Mouse (Mus musculus) gastrocnemius, postnatal 10 days (tissue): Measurements from ENCODE around the gene Prl2a1. TPM values are rescaled to one million over a fixed set of nuclear protein-coding genes. Genes with fewer than 3 reads are reported as not detected.
"Not testable (repeated sequence)": the region's sequence is repeated elsewhere in the genome, so short reads cannot be mapped to it uniquely, and the experiment has no call there.

Experiments
- DNase-seq: peaks from one replicate; pipeline ENCODE4 v3.0.0; 2021; ENCODE audit warnings: mixed read lengths
- long read RNA-seq, 2 experiments: library from polyadenylated mRNA; stranded (forward); transcript quantifications; one replicate each; pipeline ENCODE4 v2.0.0; 2021
- total RNA-seq, 2 experiments: library from RNA; stranded (reverse); gene quantifications; 2 replicates each; pipeline ENCODE4 v1.2.3; 2021

The Prl2a1 gene
- total RNA-seq: not detected
- long read RNA-seq, experiment 1: 0 reads
- long read RNA-seq, experiment 2: 0 reads

GRCm38 (mm10) chr13:27801354-27801753 is at the start of gene Prl2a1:
Gene Prl2a1, plus strand, starts transcription at chr13:27801654.
- no peak for DNase-seq

GRCm38 (mm10) chr13:27780704-27781103 is 20.8 kb upstream of the Prl2a1 start, which contains the start of gene Prl7c1:
Gene Prl7c1, minus strand, starts transcription at chr13:27780804.
- DNase-seq: not testable (repeated sequence)

GRCm38 (mm10) chr13:27799303-27799702 is 2.2 kb upstream of the Prl2a1 start:
- no peak for DNase-seq

- no peak for DNase-seq
These were observed 1.3 kb downstream of the Prl2a1 start for GRCm38 (mm10) chr13:27802765-27803164.

GRCm38 (mm10) chr13:27849042-27849441 is 47.6 kb downstream of the Prl2a1 start, which contains the start of gene Prl2c1:
Gene Prl2c1, plus strand, starts transcription at chr13:27849342.
- no peak for DNase-seq

Other genes starting within 250 kb of the Prl2a1 start
- gene Prl8a9, start 237.0 kb upstream of the Prl2a1 start, total RNA-seq: not detected
- not detected for gene Prl8a1, start 219.5 kb upstream of the Prl2a1 start, total RNA-seq
- gene Prl7b1, start 191.1 kb upstream of the Prl2a1 start, total RNA-seq: not detected
- gene Prl7a1, start 159.2 kb upstream of the Prl2a1 start, total RNA-seq: not detected
- gene Prl7a2, start 133.6 kb upstream of the Prl2a1 start, total RNA-seq: not detected
- not detected for gene Prl7d1, start 84.9 kb upstream of the Prl2a1 start, total RNA-seq
- not detected for gene Prl7c1, start 20.9 kb upstream of the Prl2a1 start, total RNA-seq
- gene Prl2c1, start 47.7 kb downstream of the Prl2a1 start, total RNA-seq: not detected
- not detected for gene Prl4a1, start 214.6 kb downstream of the Prl2a1 start, total RNA-seq